Mouse (Mus musculus): Measurements from ENCODE around the gene Mup5. TPM values are rescaled to one million over a fixed set of nuclear protein-coding genes. Genes with fewer than 3 reads are reported as not detected.

Gene Mup5
- not detected in 2 replicates for polyA plus RNA-seq (2012; rRNA removed)

DNA sequence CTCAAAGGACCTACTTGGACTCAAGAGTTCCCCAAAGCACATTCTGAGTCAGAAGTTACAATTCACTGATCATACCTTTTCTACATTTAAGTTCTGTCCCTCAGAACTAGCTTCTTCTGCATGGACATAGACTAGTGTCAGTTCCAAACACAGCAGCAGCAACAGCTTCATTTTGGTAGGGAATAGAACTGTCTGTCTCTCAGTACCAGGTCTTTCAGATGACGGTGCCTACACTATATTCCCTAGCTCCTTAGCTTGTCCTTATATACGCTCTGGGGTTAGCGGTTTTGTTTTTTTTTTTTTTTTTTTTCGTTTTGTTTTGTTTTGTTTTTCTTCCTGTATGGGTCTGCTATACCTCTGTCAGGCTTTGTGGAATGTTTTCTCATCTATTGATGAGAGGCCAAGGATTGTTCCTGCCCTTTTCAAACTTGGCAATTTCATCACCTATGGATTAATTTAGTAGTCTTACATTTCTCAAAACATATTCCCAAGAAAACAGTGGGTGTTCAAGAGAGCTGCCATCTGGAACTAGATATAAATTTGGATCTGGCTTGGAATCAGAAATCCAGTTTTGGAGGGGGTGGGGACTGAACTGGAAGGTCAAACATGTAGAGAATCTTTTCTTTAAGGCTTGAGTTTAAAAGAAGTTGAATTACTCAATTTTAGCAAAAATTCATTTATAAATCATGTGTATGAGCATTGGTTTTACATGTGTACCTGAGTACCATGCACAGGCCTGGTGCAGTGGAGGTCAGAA lies at the start of gene Mup5:
Gene Mup5 (minus strand): TSS at position 282 of the 757 bp plus-strand sequence.
- 73% methylated on average over 4 of the region's 4 CpGs for WGBS
- TF ChIP-seq CTCF (IDR thresholded peaks at IDR 0.05; ENCODE audit: extremely low read depth, insufficient read length, insufficient replicate concordance, low read depth, low read length) (no peak), POLR2A (IDR thresholded peaks at IDR 0.05; ENCODE audit: low read depth, low read length) (no peak)
- H3K4me3 ChIP-seq (ENCODE audit: low read depth, low read length): no peak within 1 kb of the TSS
- no peaks in the 10 kb centered on the region for H3K27me3 ChIP-seq (ENCODE audit: control insufficient read depth, insufficient read depth, low read length)
- no peaks in the 10 kb centered on the region for H3K36me3 ChIP-seq (ENCODE audit: control insufficient read depth, insufficient read depth, low read length)
- H3K27ac ChIP-seq (ENCODE audit: insufficient read depth, low read depth, low read length): no peak within 1 kb of the TSS
- H3K4me1 ChIP-seq (ENCODE audit: control insufficient read depth, insufficient read depth, insufficient read length, low read length): no peaks in the 10 kb centered on the region

- WGBS: 29% methylated on average over 4 of the region's 4 CpGs
- TF ChIP-seq CTCF (IDR thresholded peaks at IDR 0.05; ENCODE audit: extremely low read depth, insufficient read length, insufficient replicate concordance, low read depth, low read length) (peak; percentile 76; the same call in 1 of the 2 replicates), POLR2A (IDR thresholded peaks at IDR 0.05; ENCODE audit: low read depth, low read length) (no peak)
- Histone ChIP-seq H3K36me3 (ENCODE audit: control insufficient read depth, insufficient read depth, low read length) (no peaks in the 10 kb centered on the region), H3K27me3 (ENCODE audit: control insufficient read depth, insufficient read depth, low read length) (no peaks in the 10 kb centered on the region; the same call in 1 of the 2 replicates), H3K4me3 (ENCODE audit: low read depth, low read length) (no peak overlapping the region), H3K27ac (ENCODE audit: insufficient read depth, low read depth, low read length) (no peak overlapping the region), H3K4me1 (ENCODE audit: control insufficient read depth, insufficient read depth, insufficient read length, low read length) (peaks cover 11% of the 10 kb centered on the region; the same call in 1 of the 2 replicates)
Measured at GRCm38 (mm10) chr4:61858160-61858559, 23.1 kb upstream of the Mup5 start.

- WGBS: 43% methylated on average over 18 of the region's 18 CpGs
Measured at GRCm38 (mm10) chr4:61855831-61856698, 21.0 kb upstream of the Mup5 start.

GRCm38 (mm10) chr4:61855344-61855743 lies 20.3 kb upstream of the Mup5 start:
- H3K4me1 ChIP-seq (ENCODE audit: control insufficient read depth, insufficient read depth, insufficient read length, low read length): peaks cover 15% of the 10 kb centered on the region; the same call in 1 of the 2 replicates
- H3K36me3 ChIP-seq (ENCODE audit: control insufficient read depth, insufficient read depth, low read length): no peaks in the 10 kb centered on the region
- WGBS: 39% methylated on average over 6 of the region's 6 CpGs
- TF ChIP-seq CTCF (IDR thresholded peaks at IDR 0.05; ENCODE audit: extremely low read depth, insufficient read length, insufficient replicate concordance, low read depth, low read length): no peak
- no peak for TF ChIP-seq POLR2A (IDR thresholded peaks at IDR 0.05; ENCODE audit: low read depth, low read length)
- 0 out of 2 replicates have a peak overlapping the region, but pooled peaks have one; percentile 0 for H3K4me3 ChIP-seq (ENCODE audit: low read depth, low read length)
- H3K27me3 ChIP-seq (ENCODE audit: control insufficient read depth, insufficient read depth, low read length): no peaks in the 10 kb centered on the region; the same call in 1 of the 2 replicates
- H3K27ac ChIP-seq (ENCODE audit: insufficient read depth, low read depth, low read length): peak overlapping the region; percentile 47

More at GRCm38 (mm10) chr4:61855831-61856698, 21.0 kb upstream of the Mup5 start:
- Histone ChIP-seq H3K27ac (ENCODE audit: insufficient read depth, low read depth, low read length) (peak overlapping the region; percentile 47; the same call in 1 of the 2 replicates), H3K36me3 (ENCODE audit: control insufficient read depth, insufficient read depth, low read length) (no peaks in the 10 kb centered on the region), H3K4me1 (ENCODE audit: control insufficient read depth, insufficient read depth, insufficient read length, low read length) (peaks cover 15% of the 10 kb centered on the region; the same call in 1 of the 2 replicates), H3K27me3 (ENCODE audit: control insufficient read depth, insufficient read depth, low read length) (no peaks in the 10 kb centered on the region; the same call in 1 of the 2 replicates), H3K4me3 (ENCODE audit: low read depth, low read length) (peak overlapping the region; percentile 12; the same call in 1 of the 2 replicates)
- no peak for TF ChIP-seq POLR2A (IDR thresholded peaks at IDR 0.05; ENCODE audit: low read depth, low read length)
- TF ChIP-seq CTCF (IDR thresholded peaks at IDR 0.05; ENCODE audit: extremely low read depth, insufficient read length, insufficient replicate concordance, low read depth, low read length): no peak

- Histone ChIP-seq H3K4me3 (ENCODE audit: low read depth, low read length) (no peak overlapping the region), H3K4me1 (ENCODE audit: control insufficient read depth, insufficient read depth, insufficient read length, low read length) (no peaks in the 10 kb centered on the region), H3K27me3 (ENCODE audit: control insufficient read depth, insufficient read depth, low read length) (no peaks in the 10 kb centered on the region), H3K27ac (ENCODE audit: insufficient read depth, low read depth, low read length) (no peak overlapping the region), H3K36me3 (ENCODE audit: control insufficient read depth, insufficient read depth, low read length) (no peaks in the 10 kb centered on the region)
- WGBS: 81% methylated on average over 5 of the region's 5 CpGs
- TF ChIP-seq CTCF (IDR thresholded peaks at IDR 0.05; ENCODE audit: extremely low read depth, insufficient read length, insufficient replicate concordance, low read depth, low read length) (no peak), POLR2A (IDR thresholded peaks at IDR 0.05; ENCODE audit: low read depth, low read length) (no peak)
Measured at GRCm38 (mm10) chr4:61844758-61845455, 9.9 kb upstream of the Mup5 start.

GRCm38 (mm10) chr4:61829211-61829610 lies 5.8 kb downstream of the Mup5 start:
- TF ChIP-seq POLR2A (IDR thresholded peaks at IDR 0.05; ENCODE audit: low read depth, low read length): no peak
- TF ChIP-seq CTCF (IDR thresholded peaks at IDR 0.05; ENCODE audit: extremely low read depth, insufficient read length, insufficient replicate concordance, low read depth, low read length): no peak
- Histone ChIP-seq H3K4me1 (ENCODE audit: control insufficient read depth, insufficient read depth, insufficient read length, low read length) (no peaks in the 10 kb centered on the region), H3K27ac (ENCODE audit: insufficient read depth, low read depth, low read length) (no peak overlapping the region), H3K36me3 (ENCODE audit: control insufficient read depth, insufficient read depth, low read length) (no peaks in the 10 kb centered on the region), H3K4me3 (ENCODE audit: low read depth, low read length) (no peak overlapping the region), H3K27me3 (ENCODE audit: control insufficient read depth, insufficient read depth, low read length) (no peaks in the 10 kb centered on the region)
- 68% methylated on average over 4 of the region's 4 CpGs for WGBS

Measured in small intestine, adult 2 months (tissue).